Mouse (Mus musculus): ENCODE results near the gene Shroom3.

Gene Shroom3

GRCm38 (mm10) chr5:92810922-92811533, 127.8 kb downstream of the Shroom3 start:
- DNase-seq: no peak

DNA sequence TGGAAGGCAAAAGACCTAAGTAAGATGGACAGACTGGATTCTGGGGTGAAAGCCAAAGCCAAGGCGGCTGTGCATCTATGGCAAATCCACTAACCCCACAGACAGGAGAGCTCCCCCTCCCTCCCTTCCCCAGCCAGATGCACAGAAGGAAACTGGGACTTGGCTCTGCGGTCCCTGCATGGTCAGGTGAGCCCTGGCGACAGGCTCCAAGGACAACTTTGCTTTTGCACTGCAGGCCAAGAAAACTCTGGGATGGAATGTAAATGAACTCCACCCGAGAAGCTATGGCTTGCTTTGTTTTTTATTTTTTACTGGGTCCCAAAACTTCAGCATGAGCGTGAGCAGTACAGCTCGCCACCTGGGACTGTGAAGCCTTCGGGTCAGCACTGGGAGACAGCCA, 128.5 kb downstream of the Shroom3 start:
- no peak for DNase-seq

- DNase-seq: no peak
These were observed 129.7 kb downstream of the Shroom3 start for GRCm38 (mm10) chr5:92812936-92813335.

DNA sequence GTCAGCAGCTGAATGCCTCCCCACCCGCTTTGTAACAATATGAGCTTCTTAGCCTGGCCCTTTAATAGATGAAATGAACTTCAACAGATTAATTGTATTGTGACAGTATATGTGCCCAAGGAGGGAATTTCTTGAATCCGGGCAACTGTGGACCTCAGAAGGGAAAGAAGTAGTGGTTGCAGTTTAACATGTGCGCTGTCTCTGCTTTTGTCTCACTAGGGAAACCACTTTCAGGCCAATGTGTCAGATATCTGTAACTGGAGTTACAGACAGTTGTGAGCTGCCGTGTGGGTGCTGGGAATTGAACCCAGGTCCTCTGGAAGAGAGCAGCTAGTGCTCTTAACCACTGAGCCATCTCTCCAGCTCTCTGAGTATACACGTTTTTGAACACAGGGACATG, 130.3 kb downstream of the Shroom3 start:
- no peak for DNase-seq

- DNase-seq: no peak
These were observed 131.4 kb downstream of the Shroom3 start for GRCm38 (mm10) chr5:92814621-92815020.

DNA sequence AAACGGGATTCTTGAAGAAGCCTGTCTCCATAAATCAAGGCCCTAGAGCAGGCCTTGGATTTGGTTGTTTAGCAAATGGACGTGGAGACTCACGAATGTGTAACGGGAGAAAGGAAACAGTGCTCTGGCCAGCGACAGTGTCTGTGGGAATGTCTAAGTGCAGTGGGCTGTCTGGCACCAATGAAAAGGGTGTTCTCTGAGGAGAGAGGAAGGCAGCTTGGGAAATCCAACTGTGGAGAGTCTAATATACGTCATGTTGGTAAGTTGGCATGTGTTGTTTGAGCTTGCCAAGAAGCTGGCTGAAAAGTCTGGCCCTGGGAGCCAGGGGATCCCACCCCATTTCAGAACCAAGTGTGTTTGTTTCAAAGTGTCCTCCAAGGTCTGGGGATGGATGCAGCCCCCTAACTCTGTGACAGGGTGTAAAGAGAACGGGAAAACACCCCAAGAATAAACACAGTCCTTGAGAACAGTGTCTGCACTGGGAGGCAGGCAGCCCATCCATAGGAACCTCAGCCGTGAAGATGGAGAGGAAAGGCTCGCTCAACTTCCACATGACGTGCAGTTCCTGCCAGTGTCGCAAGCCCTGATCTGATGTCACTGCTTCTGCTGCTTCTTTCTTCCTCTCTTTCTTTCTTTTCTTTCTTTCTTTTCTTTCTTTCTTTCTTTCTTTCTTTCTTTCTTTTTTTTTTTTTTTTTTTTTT, 134.0 kb downstream of the Shroom3 start:
- no peak for DNase-seq

DNA sequence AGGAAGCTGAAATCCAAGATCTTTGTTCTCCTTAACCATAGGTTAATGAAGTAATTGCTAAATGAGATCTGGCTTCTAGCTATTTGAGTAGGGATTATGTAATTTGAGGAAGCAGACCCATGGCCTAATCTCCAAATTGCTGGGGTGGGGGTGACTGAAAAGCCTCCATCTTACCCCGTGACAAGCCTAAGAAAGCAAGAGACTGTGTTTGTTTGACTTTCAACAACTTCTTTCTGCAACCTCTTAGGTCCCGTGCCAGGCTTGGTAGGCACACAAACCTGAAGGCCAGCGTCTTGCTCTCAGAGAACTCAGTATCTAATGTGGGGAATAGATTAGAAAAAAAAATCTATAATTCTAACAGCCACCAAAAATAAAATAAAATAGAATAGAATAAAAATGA, 138.1 kb downstream of the Shroom3 start:
- no peak for DNase-seq

GRCm38 (mm10) chr5:92823495-92823894, 140.3 kb downstream of the Shroom3 start:
- no peak for DNase-seq

GRCm38 (mm10) chr5:92824304-92825009, 141.2 kb downstream of the Shroom3 start:
- DNase-seq: no peak

GRCm38 (mm10) chr5:92830391-92830790, 147.2 kb downstream of the Shroom3 start:
- DNase-seq: no peak

DNA sequence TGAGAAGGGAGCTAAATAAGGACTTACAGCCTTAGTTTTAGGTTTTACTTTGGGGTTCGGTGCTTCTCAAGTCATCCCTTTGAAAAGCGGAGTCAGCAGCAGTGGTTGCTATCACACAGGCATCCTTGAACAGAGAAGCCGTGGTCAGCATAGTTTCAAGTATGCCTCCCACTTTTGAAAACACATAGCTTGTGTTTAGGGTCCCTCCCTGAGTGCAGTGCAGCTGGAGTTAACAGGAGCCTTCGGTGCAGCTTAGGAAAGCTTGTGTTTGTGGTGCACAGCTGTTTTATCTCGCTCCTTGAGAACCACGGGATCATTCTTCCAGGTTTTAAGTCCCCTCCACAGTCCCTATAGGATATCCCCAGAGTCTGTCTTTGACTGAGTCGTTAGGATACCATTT, 151.3 kb downstream of the Shroom3 start:
- DNase-seq: no peak

GRCm38 (mm10) chr5:92837311-92837710, 154.1 kb downstream of the Shroom3 start:
- DNase-seq: no peak

GRCm38 (mm10) chr5:92838351-92838784, 155.1 kb downstream of the Shroom3 start:
- DNase-seq: no peak

- DNase-seq: no peak
These were observed 156.1 kb downstream of the Shroom3 start for GRCm38 (mm10) chr5:92839314-92839713.

DNA sequence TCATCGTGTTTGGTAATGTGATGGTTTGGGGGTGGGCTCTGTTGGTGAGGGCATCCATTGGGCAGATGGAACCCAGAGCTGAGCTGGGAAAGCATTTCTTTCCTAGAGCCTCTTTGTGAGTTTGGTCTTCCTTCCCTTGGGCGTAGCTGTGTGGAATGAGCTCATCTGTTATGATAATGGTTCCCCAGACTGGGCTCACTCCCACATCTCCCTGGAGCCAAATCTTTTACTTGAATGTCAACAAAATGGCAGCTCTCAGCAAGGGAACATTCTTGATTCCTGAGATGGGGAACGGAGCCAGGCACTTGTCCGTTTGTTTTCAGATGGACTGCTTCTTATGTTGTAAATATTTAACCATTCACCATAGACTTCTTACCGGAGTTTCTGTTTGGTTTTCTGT, 158.2 kb downstream of the Shroom3 start:
- DNase-seq: no peak

DNA sequence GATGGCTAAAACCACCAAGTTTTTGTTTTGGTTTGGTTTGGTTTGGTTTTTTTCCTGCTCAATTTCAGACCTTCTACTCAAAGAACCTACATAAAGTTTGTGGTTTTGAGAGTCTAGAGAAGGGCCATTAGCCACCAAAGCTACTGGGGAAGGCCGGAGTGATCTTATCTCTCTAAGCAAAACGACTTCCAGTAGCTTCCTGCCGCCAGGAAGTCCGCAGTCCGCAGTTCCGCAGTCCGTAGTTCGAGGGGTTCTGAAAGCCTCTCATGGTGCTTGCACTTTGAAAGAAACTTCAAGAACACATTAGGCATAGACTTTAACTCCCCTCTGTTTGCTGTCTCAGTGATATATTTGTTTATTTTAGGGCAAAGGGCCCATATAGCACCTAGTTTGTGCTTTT, 159.2 kb downstream of the Shroom3 start:
- DNase-seq: no peak

DNA sequence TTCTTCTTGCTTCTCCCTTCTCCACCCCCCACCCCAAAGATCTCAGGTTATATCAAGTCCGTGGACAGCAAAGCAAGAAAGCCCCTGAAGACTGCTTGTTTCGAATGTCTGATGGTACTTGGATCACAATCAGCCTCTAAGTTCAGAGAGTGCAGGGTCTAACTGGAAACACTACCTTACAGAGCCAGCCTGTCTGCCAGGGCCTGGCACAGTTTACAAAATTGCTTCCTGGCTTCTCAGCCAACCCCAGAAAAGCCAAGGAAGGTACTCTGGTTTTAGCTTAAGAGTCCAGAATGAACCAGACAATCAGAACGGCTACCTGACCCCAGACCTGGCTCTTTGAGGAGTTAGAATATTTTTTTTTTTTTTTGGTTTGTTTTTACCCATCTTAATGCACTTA, 159.6 kb downstream of the Shroom3 start:
- no peak for DNase-seq

DNA sequence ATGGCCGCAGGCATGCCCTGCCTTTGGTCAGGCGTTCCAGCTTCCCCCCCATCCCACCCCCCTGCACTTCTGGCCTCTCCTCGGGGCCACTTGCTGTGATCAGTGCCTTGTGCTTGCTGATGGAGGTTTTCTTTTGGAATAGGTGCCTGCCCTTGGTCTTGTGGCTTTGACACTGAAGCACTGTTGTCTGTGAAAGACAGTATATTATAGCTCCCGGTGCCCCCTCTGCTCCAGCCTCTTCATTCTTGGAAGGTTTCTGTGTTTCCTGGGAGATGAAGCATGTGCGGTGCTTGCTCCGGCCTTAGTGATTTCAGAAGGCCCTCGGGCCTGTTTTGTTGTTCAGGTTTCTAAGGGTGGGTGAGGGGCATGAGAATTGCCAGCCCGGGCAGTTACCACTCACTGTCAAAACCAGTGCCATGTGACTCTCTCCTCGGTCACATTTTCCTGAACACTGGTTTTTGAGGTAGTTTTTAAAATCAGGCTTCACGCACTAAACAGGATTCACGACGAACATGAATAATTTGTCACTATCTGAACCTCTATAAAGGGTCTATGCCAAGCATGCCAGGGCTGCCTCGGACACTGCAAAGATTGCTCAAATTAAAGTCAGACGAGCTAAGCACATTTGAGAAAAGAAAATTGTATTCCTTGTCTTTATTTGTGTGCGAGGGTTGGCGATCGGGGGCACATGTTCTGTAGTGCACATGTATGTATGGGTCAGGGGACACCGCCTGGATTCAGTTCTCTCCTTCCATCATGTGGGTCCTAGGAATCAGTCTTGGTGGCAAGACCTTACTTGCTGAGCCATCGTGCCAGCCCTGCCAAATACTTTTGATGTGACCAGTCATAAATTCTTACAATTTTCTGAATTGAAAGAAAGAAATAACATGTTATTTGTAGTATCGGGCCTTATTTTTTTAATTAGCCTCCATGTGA, 160.9 kb downstream of the Shroom3 start:
- DNase-seq: no peak

DNA sequence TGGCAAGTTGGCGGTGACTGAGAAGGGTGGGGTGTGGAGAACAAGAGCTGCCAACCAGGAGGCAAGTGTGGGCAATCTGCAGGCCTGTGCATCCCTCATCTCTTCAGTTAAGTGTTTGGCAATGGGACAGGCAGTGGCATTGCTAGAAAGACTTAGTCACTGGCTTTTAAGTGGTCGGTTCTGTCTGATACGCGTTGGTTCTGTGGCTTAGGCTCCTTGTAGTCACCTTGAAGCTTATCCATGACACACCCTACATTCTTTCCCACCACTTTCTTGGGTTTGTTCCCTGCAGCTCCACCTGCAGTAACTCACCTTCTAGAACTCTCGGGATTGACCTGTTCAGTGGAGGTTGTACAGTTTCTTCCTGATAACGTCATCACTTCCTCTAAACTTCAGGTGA, 166.5 kb downstream of the Shroom3 start:
- no peak for DNase-seq

GRCm38 (mm10) chr5:92850925-92851324, 167.7 kb downstream of the Shroom3 start:
- DNase-seq: no peak

GRCm38 (mm10) chr5:92854983-92855382, 171.7 kb downstream of the Shroom3 start:
- no peak for DNase-seq

DNA sequence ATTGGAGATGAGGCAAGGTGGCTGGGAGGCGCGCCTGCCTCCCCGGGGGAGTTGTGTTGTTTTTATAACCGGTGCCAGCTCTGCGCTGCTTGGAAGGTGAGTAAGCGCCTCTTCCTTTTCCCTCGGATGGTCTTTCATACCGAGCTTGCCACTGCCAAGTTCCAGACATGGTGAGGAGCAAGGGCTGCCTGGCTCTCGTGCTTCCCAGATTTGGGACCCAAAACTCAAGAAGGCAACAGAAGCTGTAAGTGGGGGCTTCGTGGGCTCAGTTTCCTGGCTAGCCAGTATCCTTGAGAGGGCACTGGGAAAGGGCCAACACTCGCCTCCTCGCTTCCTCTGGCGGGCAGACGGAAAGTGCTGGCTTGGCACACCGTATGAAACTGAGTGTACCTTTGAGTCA, 173.1 kb downstream of the Shroom3 start:
- peak; percentile 12 for DNase-seq

GRCm38 (mm10) chr5:92857177-92857576, 173.9 kb downstream of the Shroom3 start:
- peak; percentile 10 for DNase-seq

Data from cerebellum, adult 8-10 months (tissue).